Mouse (Mus musculus): ENCODE measurements around the gene Pnliprp2.

- no peak for TF ChIP-seq MAX (IDR thresholded peaks at IDR 0.05; ENCODE audit: low read length)
- no peak for TF ChIP-seq TCF12 (IDR thresholded peaks at IDR 0.05; ENCODE audit: low read depth, low read length)
- no peak for TF ChIP-seq HCFC1 (IDR thresholded peaks at IDR 0.05; ENCODE audit: low read depth, low read length)
- no peak for TF ChIP-seq POLR2A (IDR thresholded peaks at IDR 0.05; ENCODE audit: low read depth, low read length)
- no peak for TF ChIP-seq RAD21 (IDR thresholded peaks at IDR 0.05; ENCODE audit: low read depth, low read length)
- TF ChIP-seq CTCF (conservative IDR thresholded peaks at IDR 0.05 in 1 of 2, IDR thresholded peaks at IDR 0.05 in 1 of 2; ENCODE audit: low read depth in 2 of 2, low read length in 2 of 2), result no peak
- no peak for TF ChIP-seq E2F4 (IDR thresholded peaks at IDR 0.05; ENCODE audit: insufficient replicate concordance, low read depth, low read length)
- TF ChIP-seq JUND (conservative IDR thresholded peaks at IDR 0.05; ENCODE audit: low read depth, low read length), result no peak
- TF ChIP-seq PAX5 (IDR thresholded peaks at IDR 0.05; ENCODE audit: low read length), result no peak
- no peak for TF ChIP-seq GABPA (IDR thresholded peaks at IDR 0.05; ENCODE audit: insufficient replicate concordance, low read depth, low read length)
- TF ChIP-seq MAZ (IDR thresholded peaks at IDR 0.05; ENCODE audit: low read depth, low read length), result no peak
- TF ChIP-seq ZC3H11A (IDR thresholded peaks at IDR 0.05; ENCODE audit: low read depth, low read length), result no peak
Measured at GRCm38 (mm10) chr19:58741036-58741435, 18.5 kb upstream of the Pnliprp2 start.

All from CH12.LX (cell line).